Mouse (Mus musculus): ENCODE data around the gene Pik3c2b. TPM values are rescaled to one million over a fixed set of nuclear protein-coding genes. Genes with fewer than 3 reads are reported as not detected.

Pik3c2b gene
- 25.3 and 25.7 TPM in 2 replicates for polyA plus RNA-seq (2014; fragmentation: Nextera tagmentation; extraction: Ambion mirVana)

DNA sequence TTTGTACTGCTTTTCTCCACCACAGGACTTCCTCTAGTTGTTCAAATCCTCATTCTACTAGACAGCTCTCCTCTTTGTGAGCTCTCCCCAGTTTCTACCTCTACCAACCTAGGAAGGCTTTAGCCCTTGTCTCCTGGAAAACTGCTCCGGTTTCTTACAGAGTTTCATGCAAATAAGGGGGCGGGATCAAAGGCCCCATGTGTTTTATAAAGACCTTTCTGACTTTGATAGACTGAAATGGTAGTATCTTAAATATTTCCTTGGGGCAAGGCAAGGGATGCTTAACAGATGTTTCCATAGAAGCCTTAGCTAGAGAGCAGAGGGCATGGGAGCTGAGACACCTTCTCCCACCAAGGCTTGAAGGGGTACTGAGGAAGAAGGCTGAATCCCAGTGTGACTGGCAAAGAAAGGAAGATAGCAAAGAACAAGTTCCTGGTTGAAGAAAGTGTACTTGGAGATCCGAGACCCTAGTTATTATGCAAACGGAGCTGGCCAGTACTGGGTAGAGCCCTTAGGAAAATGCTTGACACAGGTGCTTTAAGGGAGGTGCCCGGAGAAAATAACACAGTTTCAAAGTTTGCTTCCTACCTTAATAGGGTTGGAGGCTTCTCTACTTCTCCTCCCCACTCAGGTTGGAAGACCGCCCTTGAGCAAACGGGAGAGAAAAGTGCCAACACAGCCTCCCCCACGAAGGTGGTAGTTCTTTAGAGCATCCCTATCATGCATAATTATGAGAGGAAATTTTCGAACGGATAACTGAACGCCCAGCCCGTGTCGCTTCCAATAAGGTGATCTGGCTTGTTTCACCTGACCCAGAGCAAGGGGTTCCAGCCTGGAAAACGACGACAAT lies at the start of gene Pik3c2b:
Gene Pik3c2b, plus strand, starts transcription at position 657 of the 850 bp plus-strand sequence.
- Histone ChIP-seq H3K27ac (ENCODE audit: low read depth, low read length) (peak within 1 kb of the TSS; percentile 95), H3K4me2 (ENCODE audit: low read depth, low read length, severe bottlenecking) (peak within 1 kb of the TSS; percentile 61), H3K36me3 (ENCODE audit: control insufficient read depth, insufficient read depth, low read length) (no peaks in the 10 kb centered on the region), H3K9ac (ENCODE audit: low read length) (peak within 1 kb of the TSS; percentile 99), H3K27me3 (ENCODE audit: control insufficient read depth, insufficient read depth, low read length) (no peaks in the 10 kb centered on the region), H3K4me1 (replicated peaks; ENCODE audit: control insufficient read depth, insufficient read depth, low read length) (peaks cover 16% of the 10 kb centered on the region; the same call in 1 of the 2 replicates), H3K4me3 (ENCODE audit: low read depth, low read length) (peak within 1 kb of the TSS; percentile 89), H3K9me3 (ENCODE audit: control insufficient read depth, low read length) (no peaks in the 10 kb centered on the region)
- ATAC-seq (replicated peaks; ENCODE audit: low FRiP score) (peak; percentile 17; the same call in 1 of the 2 replicates), DNase-seq (ENCODE audit: low spot score) (no peak)
- WGBS, result 4% methylated on average over 15 of the region's 15 CpGs

DNA sequence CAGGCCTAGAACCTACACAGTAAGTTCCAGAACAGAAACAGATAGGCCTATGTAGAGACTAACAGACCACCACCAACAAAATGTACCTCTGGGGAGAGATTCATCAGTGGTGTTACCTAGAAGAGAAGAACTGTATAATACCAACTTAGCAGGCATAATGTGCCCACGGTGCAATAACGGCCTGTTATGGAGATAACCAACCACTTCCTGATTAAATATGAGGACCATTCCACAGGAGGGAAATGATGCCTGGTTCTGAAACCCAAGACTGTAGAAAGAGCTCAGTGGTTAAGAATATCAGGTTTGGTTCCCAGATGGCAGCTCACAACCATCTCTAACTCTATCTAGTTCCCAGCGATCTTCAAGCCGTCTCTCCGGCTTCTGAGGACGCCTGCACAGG lies 45.1 kb upstream of the Pik3c2b start:
- WGBS, result 94% methylated on average over 6 of the region's 6 CpGs
- no peak overlapping the region for H3K4me2 ChIP-seq (ENCODE audit: low read depth, low read length, severe bottlenecking)
- H3K4me3 ChIP-seq (ENCODE audit: low read depth, low read length), result no peak overlapping the region
- ATAC-seq (replicated peaks; ENCODE audit: low FRiP score) (no peak), DNase-seq (ENCODE audit: low spot score) (no peak)
- no peak overlapping the region for H3K9ac ChIP-seq (ENCODE audit: low read length)
- no peak overlapping the region for H3K27ac ChIP-seq (ENCODE audit: low read depth, low read length)
- H3K36me3 ChIP-seq (ENCODE audit: control insufficient read depth, insufficient read depth, low read length), result peaks cover 25% of the 10 kb centered on the region
- H3K27me3 ChIP-seq (ENCODE audit: control insufficient read depth, insufficient read depth, low read length), result no peaks in the 10 kb centered on the region
- no peaks in the 10 kb centered on the region for H3K4me1 ChIP-seq (replicated peaks; ENCODE audit: control insufficient read depth, insufficient read depth, low read length)
- H3K9me3 ChIP-seq (ENCODE audit: control insufficient read depth, low read length), result no peaks in the 10 kb centered on the region

DNA sequence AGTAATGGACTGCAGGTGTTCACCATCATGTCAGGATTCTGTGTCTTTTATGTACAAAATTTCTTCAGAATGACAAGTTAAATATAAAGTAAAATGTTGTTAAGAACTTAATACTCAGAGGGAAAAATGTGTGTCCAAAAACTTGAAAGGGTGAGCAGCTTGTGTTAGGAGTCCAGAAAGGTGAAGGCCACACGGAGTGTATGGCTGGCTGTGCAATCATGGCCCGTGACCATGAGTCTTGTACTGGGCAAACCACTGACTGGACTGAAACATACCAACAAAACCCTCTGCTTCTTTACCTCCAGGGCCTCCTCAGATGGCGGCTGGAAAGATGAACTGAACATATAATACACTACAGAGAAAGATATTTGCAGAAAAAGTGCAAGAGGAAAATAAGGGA lies 38.9 kb upstream of the Pik3c2b start:
- H3K4me3 ChIP-seq (ENCODE audit: low read depth, low read length), result no peak overlapping the region
- DNase-seq (ENCODE audit: low spot score) (no peak), ATAC-seq (replicated peaks; ENCODE audit: low FRiP score) (no peak)
- 92% methylated on average over 3 of the region's 3 CpGs for WGBS
- H3K4me2 ChIP-seq (ENCODE audit: low read depth, low read length, severe bottlenecking), result no peak overlapping the region
- H3K27me3 ChIP-seq (ENCODE audit: control insufficient read depth, insufficient read depth, low read length), result no peaks in the 10 kb centered on the region
- H3K9ac ChIP-seq (ENCODE audit: low read length), result no peak overlapping the region
- no peaks in the 10 kb centered on the region for H3K9me3 ChIP-seq (ENCODE audit: control insufficient read depth, low read length)
- H3K27ac ChIP-seq (ENCODE audit: low read depth, low read length), result no peak overlapping the region
- H3K36me3 ChIP-seq (ENCODE audit: control insufficient read depth, insufficient read depth, low read length), result peaks cover 7% of the 10 kb centered on the region; the same call in 1 of the 2 replicates
- H3K4me1 ChIP-seq (replicated peaks; ENCODE audit: control insufficient read depth, insufficient read depth, low read length), result no peaks in the 10 kb centered on the region

DNA sequence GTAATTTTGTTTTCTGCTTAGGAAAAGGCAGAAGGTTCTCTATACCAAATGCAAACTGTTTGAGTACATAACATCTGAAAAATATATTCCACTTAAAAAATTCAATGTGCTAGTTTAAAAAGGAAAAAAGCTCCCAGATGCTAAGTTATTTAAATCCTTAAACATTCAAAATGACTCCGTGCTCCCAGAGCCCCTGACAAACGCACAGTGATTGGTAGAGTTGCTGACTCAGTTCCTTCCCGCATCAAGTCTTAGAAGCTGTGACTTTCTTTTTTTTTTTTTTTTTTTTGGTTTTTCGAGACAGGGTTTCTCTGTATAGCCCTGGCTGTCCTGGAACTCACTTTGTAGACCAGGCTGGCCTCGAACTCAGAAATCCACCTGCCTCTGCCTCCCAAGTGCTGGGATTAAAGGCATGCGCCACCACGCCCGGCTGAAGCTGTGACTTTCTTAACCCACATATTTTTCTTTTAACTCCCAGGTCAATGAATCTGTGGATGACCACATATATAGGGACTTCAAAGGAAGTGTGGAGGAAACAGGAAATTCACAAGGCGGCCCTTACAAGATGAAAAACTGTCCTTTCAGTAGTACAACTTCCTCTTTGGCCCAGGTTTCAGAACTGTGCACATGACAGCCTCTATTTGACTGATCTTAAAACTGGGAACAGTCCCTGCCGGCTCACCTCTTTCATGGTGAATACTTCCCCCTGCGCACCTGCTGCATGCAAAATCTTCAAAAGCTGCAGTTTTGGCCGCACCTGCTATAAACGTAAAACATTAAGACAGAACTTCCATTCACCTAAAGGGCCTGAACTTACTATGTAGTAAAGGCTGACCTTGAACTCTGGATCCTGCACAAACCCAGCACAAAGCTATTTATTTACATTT lies 33.3 kb upstream of the Pik3c2b start:
- Histone ChIP-seq H3K4me1 (replicated peaks; ENCODE audit: control insufficient read depth, insufficient read depth, low read length) (no peaks in the 10 kb centered on the region), H3K27ac (ENCODE audit: low read depth, low read length) (no peak overlapping the region), H3K4me2 (ENCODE audit: low read depth, low read length, severe bottlenecking) (no peak overlapping the region), H3K36me3 (ENCODE audit: control insufficient read depth, insufficient read depth, low read length) (no peaks in the 10 kb centered on the region; the same call in 1 of the 2 replicates), H3K4me3 (ENCODE audit: low read depth, low read length) (no peak overlapping the region), H3K9me3 (ENCODE audit: control insufficient read depth, low read length) (no peaks in the 10 kb centered on the region), H3K9ac (ENCODE audit: low read length) (no peak overlapping the region), H3K27me3 (ENCODE audit: control insufficient read depth, insufficient read depth, low read length) (no peaks in the 10 kb centered on the region)
- 93% methylated on average over 12 of the region's 13 CpGs for WGBS
- DNase-seq (ENCODE audit: low spot score) (no peak), ATAC-seq (replicated peaks; ENCODE audit: low FRiP score) (no peak)

DNA sequence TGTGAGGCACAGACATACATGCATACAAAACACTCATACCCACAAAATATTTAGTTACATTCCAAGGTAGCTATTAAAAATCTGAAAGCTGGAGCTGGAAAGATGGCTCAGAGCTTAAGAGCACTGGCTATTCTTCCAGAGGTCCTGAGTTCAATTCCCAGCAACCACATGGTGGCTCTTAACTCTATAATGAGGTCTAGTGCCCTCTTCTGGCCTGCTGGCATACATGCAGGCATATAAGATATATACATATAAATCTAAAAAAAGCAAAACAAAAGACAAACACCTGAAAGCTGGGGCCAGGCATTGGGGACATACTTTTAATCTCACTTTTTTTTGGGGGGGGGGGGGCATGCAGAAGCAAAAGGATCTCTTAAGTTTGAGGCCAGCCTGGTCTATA lies 32.1 kb upstream of the Pik3c2b start:
- H3K4me1 ChIP-seq (replicated peaks; ENCODE audit: control insufficient read depth, insufficient read depth, low read length), result no peaks in the 10 kb centered on the region
- H3K9ac ChIP-seq (ENCODE audit: low read length), result no peak overlapping the region
- DNase-seq (ENCODE audit: low spot score) (no peak), ATAC-seq (replicated peaks; ENCODE audit: low FRiP score) (no peak)
- H3K4me2 ChIP-seq (ENCODE audit: low read depth, low read length, severe bottlenecking), result no peak overlapping the region
- H3K9me3 ChIP-seq (ENCODE audit: control insufficient read depth, low read length), result no peaks in the 10 kb centered on the region
- H3K27me3 ChIP-seq (ENCODE audit: control insufficient read depth, insufficient read depth, low read length), result no peaks in the 10 kb centered on the region
- peaks cover 2% of the 10 kb centered on the region; the same call in 1 of the 2 replicates for H3K36me3 ChIP-seq (ENCODE audit: control insufficient read depth, insufficient read depth, low read length)
- no peak overlapping the region for H3K27ac ChIP-seq (ENCODE audit: low read depth, low read length)
- H3K4me3 ChIP-seq (ENCODE audit: low read depth, low read length), result no peak overlapping the region

DNA sequence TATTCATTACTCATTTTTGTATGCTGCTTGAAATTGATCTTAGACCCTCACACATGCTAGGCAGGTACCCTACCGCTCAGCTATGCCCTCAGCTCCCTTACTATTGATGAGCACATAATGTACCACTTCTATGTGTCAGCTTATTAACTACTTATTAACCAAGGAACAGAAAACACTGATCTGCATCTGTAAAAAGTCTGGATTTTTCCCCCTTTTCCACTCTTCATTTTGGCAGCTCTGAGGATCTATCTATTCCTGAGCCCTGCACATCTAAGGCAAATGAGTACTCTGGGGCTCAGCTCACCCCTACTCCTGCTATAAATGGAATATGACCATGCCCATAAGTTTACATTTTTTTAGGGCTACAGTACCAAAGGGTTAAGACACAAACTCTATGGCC lies 31.3 kb upstream of the Pik3c2b start:
- H3K27ac ChIP-seq (ENCODE audit: low read depth, low read length), result no peak overlapping the region
- H3K9me3 ChIP-seq (ENCODE audit: control insufficient read depth, low read length), result no peaks in the 10 kb centered on the region
- ATAC-seq (replicated peaks; ENCODE audit: low FRiP score) (no peak), DNase-seq (ENCODE audit: low spot score) (no peak)
- H3K9ac ChIP-seq (ENCODE audit: low read length), result no peak overlapping the region
- no peak overlapping the region for H3K4me3 ChIP-seq (ENCODE audit: low read depth, low read length)
- H3K36me3 ChIP-seq (ENCODE audit: control insufficient read depth, insufficient read depth, low read length), result peaks cover 2% of the 10 kb centered on the region; the same call in 1 of the 2 replicates
- no peaks in the 10 kb centered on the region for H3K4me1 ChIP-seq (replicated peaks; ENCODE audit: control insufficient read depth, insufficient read depth, low read length)
- 89% methylated on average over 1 of the region's 1 CpGs for WGBS
- no peak overlapping the region for H3K4me2 ChIP-seq (ENCODE audit: low read depth, low read length, severe bottlenecking)
- no peaks in the 10 kb centered on the region for H3K27me3 ChIP-seq (ENCODE audit: control insufficient read depth, insufficient read depth, low read length)

GRCm38 (mm10) chr1:133016775-133017428 lies 28.6 kb upstream of the Pik3c2b start:
- no peak for ATAC-seq (replicated peaks; ENCODE audit: low FRiP score)
- 96% methylated on average over 9 of the region's 9 CpGs for WGBS

DNA sequence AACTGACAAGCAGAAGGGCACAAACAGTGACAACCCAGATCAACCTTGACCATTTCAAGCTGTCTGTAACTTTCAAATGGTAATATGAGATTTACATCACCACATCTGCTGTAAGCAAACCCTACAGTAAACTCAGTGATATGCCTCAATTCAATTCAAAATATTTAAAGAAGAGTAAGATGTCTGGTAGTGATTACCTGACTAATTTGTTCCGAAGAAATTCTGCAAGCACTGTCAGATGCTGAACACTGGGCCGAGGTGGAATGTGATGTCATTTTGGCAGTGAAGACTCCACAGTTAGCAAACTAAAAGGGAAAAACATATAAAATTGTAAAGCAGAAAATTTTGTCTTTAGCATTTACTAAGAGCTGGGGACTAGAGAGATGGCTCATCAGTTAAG lies 26.9 kb upstream of the Pik3c2b start:
- DNase-seq (ENCODE audit: low spot score) (no peak), ATAC-seq (replicated peaks; ENCODE audit: low FRiP score) (no peak)
- H3K4me3 ChIP-seq (ENCODE audit: low read depth, low read length), result no peak overlapping the region
- H3K9me3 ChIP-seq (ENCODE audit: control insufficient read depth, low read length), result no peaks in the 10 kb centered on the region
- WGBS, result 93% methylated on average over 2 of the region's 2 CpGs
- no peak overlapping the region for H3K9ac ChIP-seq (ENCODE audit: low read length)
- no peaks in the 10 kb centered on the region for H3K4me1 ChIP-seq (replicated peaks; ENCODE audit: control insufficient read depth, insufficient read depth, low read length)
- no peak overlapping the region for H3K4me2 ChIP-seq (ENCODE audit: low read depth, low read length, severe bottlenecking)
- H3K27me3 ChIP-seq (ENCODE audit: control insufficient read depth, insufficient read depth, low read length), result no peaks in the 10 kb centered on the region
- peaks cover 2% of the 10 kb centered on the region; the same call in 1 of the 2 replicates for H3K36me3 ChIP-seq (ENCODE audit: control insufficient read depth, insufficient read depth, low read length)
- no peak overlapping the region for H3K27ac ChIP-seq (ENCODE audit: low read depth, low read length)

More at GRCm38 (mm10) chr1:133016775-133017428, 28.6 kb upstream of the Pik3c2b start:
- H3K4me2 ChIP-seq (ENCODE audit: low read depth, low read length, severe bottlenecking), result no peak overlapping the region
- H3K9me3 ChIP-seq (ENCODE audit: control insufficient read depth, low read length), result no peaks in the 10 kb centered on the region
- H3K27ac ChIP-seq (ENCODE audit: low read depth, low read length), result no peak overlapping the region
- DNase-seq (ENCODE audit: low spot score), result no peak
- H3K9ac ChIP-seq (ENCODE audit: low read length), result no peak overlapping the region
- no peak overlapping the region for H3K4me3 ChIP-seq (ENCODE audit: low read depth, low read length)
- H3K27me3 ChIP-seq (ENCODE audit: control insufficient read depth, insufficient read depth, low read length), result no peaks in the 10 kb centered on the region
- H3K4me1 ChIP-seq (replicated peaks; ENCODE audit: control insufficient read depth, insufficient read depth, low read length), result no peaks in the 10 kb centered on the region
- H3K36me3 ChIP-seq (ENCODE audit: control insufficient read depth, insufficient read depth, low read length), result peaks cover 2% of the 10 kb centered on the region; the same call in 1 of the 2 replicates

Data from forebrain, embryonic 11.5 days (tissue).